Mouse (Mus musculus): ENCODE results near the gene Rnf187. TPM values are rescaled to one million over a fixed set of nuclear protein-coding genes. Genes with fewer than 3 reads are reported as not detected.
"Not testable (repeated sequence)": the region's sequence is repeated elsewhere in the genome, so short reads cannot be mapped to it uniquely, and the experiment has no call there.

Rnf187 gene
- polyA plus RNA-seq, 1 experiment from 2014 or later: 293 TPM

GRCm38 (mm10) chr11:58958536-58958935, 19.8 kb upstream of the Rnf187 start:
- no peak for ATAC-seq (ENCODE audit: insufficient read depth)

GRCm38 (mm10) chr11:58957226-58957914, 18.7 kb upstream of the Rnf187 start:
- H3K27ac ChIP-seq (ENCODE audit: low read depth): no peak overlapping the region
- TF ChIP-seq CTCF (IDR thresholded peaks at IDR 0.05; ENCODE audit: low read depth): no peak
- peaks cover 8% of the 10 kb centered on the region; the same call in 1 of the 2 replicates for H3K36me3 ChIP-seq (ENCODE audit: insufficient read depth)
- H3K27me3 ChIP-seq (ENCODE audit: insufficient read depth, low read length): peaks cover 14% of the 10 kb centered on the region
- 87% methylated on average over 5 of the region's 5 CpGs for WGBS
- H3K4me1 ChIP-seq (ENCODE audit: insufficient read depth): peaks cover 5% of the 10 kb centered on the region; the same call in 1 of the 2 replicates
- no peak overlapping the region for H3K4me3 ChIP-seq (ENCODE audit: low read depth, low read length)
- ATAC-seq (ENCODE audit: insufficient read depth) (no peak), DNase-seq (no peak)
- H3K4me2 ChIP-seq: peak overlapping the region; percentile 85; the same call in 1 of the 2 replicates
- H3K9ac ChIP-seq: no peak overlapping the region
- peaks cover 5% of the 10 kb centered on the region; the same call in 1 of the 2 replicates for H3K9me3 ChIP-seq (ENCODE audit: low read depth, low read length)

More at GRCm38 (mm10) chr11:58958536-58958935, 19.8 kb upstream of the Rnf187 start:
- no peak overlapping the region for H3K4me2 ChIP-seq
- H3K27me3 ChIP-seq (ENCODE audit: insufficient read depth, low read length): peaks cover 20% of the 10 kb centered on the region
- H3K4me1 ChIP-seq (ENCODE audit: insufficient read depth): peaks cover 5% of the 10 kb centered on the region; the same call in 1 of the 2 replicates
- H3K4me3 ChIP-seq (ENCODE audit: low read depth, low read length): no peak overlapping the region
- DNase-seq: no peak
- peaks cover 8% of the 10 kb centered on the region; the same call in 1 of the 2 replicates for H3K36me3 ChIP-seq (ENCODE audit: insufficient read depth)
- H3K9ac ChIP-seq: no peak overlapping the region
- H3K27ac ChIP-seq (ENCODE audit: low read depth): no peak overlapping the region
- WGBS: 86% methylated on average over 6 of the region's 6 CpGs
- TF ChIP-seq CTCF (IDR thresholded peaks at IDR 0.05; ENCODE audit: low read depth): no peak
- peaks cover 5% of the 10 kb centered on the region; the same call in 1 of the 2 replicates for H3K9me3 ChIP-seq (ENCODE audit: low read depth, low read length)

GRCm38 (mm10) chr11:58955868-58956257, 17.1 kb upstream of the Rnf187 start:
- no peak for ATAC-seq (ENCODE audit: insufficient read depth)
- peak overlapping the region; percentile 87 for H3K9ac ChIP-seq
- H3K27me3 ChIP-seq (ENCODE audit: insufficient read depth, low read length): peaks cover 8% of the 10 kb centered on the region
- TF ChIP-seq CTCF (IDR thresholded peaks at IDR 0.05; ENCODE audit: low read depth): no peak
- H3K36me3 ChIP-seq (ENCODE audit: insufficient read depth): peaks cover 8% of the 10 kb centered on the region; the same call in 1 of the 2 replicates
- H3K4me1 ChIP-seq (ENCODE audit: insufficient read depth): peaks cover 5% of the 10 kb centered on the region; the same call in 1 of the 2 replicates
- H3K4me3 ChIP-seq (ENCODE audit: low read depth, low read length): peak overlapping the region; percentile 53
- 17% methylated on average over 8 of the region's 8 CpGs for WGBS
- no peaks in the 10 kb centered on the region for H3K9me3 ChIP-seq (ENCODE audit: low read depth, low read length)
- peak overlapping the region; percentile 100 for H3K27ac ChIP-seq (ENCODE audit: low read depth)
- H3K4me2 ChIP-seq: peak overlapping the region; percentile 85
- no peak for DNase-seq

GRCm38 (mm10) chr11:58955143-58955867, 16.6 kb upstream of the Rnf187 start:
- ATAC-seq (ENCODE audit: insufficient read depth) (no peak; the same call in 1 of the 2 replicates), DNase-seq (peak; percentile 65)
- peaks cover 14% of the 10 kb centered on the region for H3K27me3 ChIP-seq (ENCODE audit: insufficient read depth, low read length)
- 0% methylated on average over 20 of the region's 20 CpGs for WGBS
- H3K4me3 ChIP-seq (ENCODE audit: low read depth, low read length): peak overlapping the region; percentile 53
- peak overlapping the region; percentile 100 for H3K27ac ChIP-seq (ENCODE audit: low read depth)
- H3K4me2 ChIP-seq: peak overlapping the region; percentile 85
- peaks cover 5% of the 10 kb centered on the region; the same call in 1 of the 2 replicates for H3K4me1 ChIP-seq (ENCODE audit: insufficient read depth)
- no peaks in the 10 kb centered on the region for H3K9me3 ChIP-seq (ENCODE audit: low read depth, low read length)
- H3K9ac ChIP-seq: peak overlapping the region; percentile 87
- TF ChIP-seq CTCF (IDR thresholded peaks at IDR 0.05; ENCODE audit: low read depth): no peak
- peaks cover 8% of the 10 kb centered on the region; the same call in 1 of the 2 replicates for H3K36me3 ChIP-seq (ENCODE audit: insufficient read depth)

GRCm38 (mm10) chr11:58954420-58955142, 15.9 kb upstream of the Rnf187 start, which contains the start of the genes Hist3h2a and Trim17:
Gene Hist3h2a, plus strand, starts transcription at chr11:58954685.
Gene Trim17, plus strand, starts transcription at chr11:58954685.
- under 1% methylated on average over 49 of the region's 49 CpGs for WGBS
- H3K27ac ChIP-seq (ENCODE audit: low read depth): peak within 1 kb of the TSS; percentile 100
- H3K36me3 ChIP-seq (ENCODE audit: insufficient read depth): peaks cover 8% of the 10 kb centered on the region; the same call in 1 of the 2 replicates
- peak; percentile 99 for DNase-seq
- H3K27me3 ChIP-seq (ENCODE audit: insufficient read depth, low read length): peaks cover 20% of the 10 kb centered on the region
- H3K9ac ChIP-seq: peak within 1 kb of the TSS; percentile 87
- TF ChIP-seq CTCF (IDR thresholded peaks at IDR 0.05; ENCODE audit: low read depth): peak; percentile 69
- peaks cover 5% of the 10 kb centered on the region; the same call in 1 of the 2 replicates for H3K4me1 ChIP-seq (ENCODE audit: insufficient read depth)
- ATAC-seq (ENCODE audit: insufficient read depth): peak; percentile 92
- H3K9me3 ChIP-seq (ENCODE audit: low read depth, low read length): no peaks in the 10 kb centered on the region
- peak within 1 kb of the TSS; percentile 53 for H3K4me3 ChIP-seq (ENCODE audit: low read depth, low read length)
- peak within 1 kb of the TSS; percentile 85 for H3K4me2 ChIP-seq

- not testable (repeated sequence) for H3K36me3 ChIP-seq (ENCODE audit: insufficient read depth); DNase-seq
These were observed 15.4 kb upstream of the Rnf187 start for GRCm38 (mm10) chr11:58954170-58954419.

More at GRCm38 (mm10) chr11:58954170-58954419, 15.4 kb upstream of the Rnf187 start:
- H3K4me1 ChIP-seq (ENCODE audit: insufficient read depth); H3K9me3 ChIP-seq (ENCODE audit: low read depth, low read length); ATAC-seq (ENCODE audit: insufficient read depth): not testable (repeated sequence)
- peak overlapping the region; percentile 47 for H3K9ac ChIP-seq
- H3K4me2 ChIP-seq: peak overlapping the region; percentile 85
- peak overlapping the region; percentile 53 for H3K4me3 ChIP-seq (ENCODE audit: low read depth, low read length)
- WGBS: under 1% methylated on average over 17 of the region's 17 CpGs
- peaks cover 25% of the 10 kb centered on the region for H3K27me3 ChIP-seq (ENCODE audit: insufficient read depth, low read length)
- peak overlapping the region; percentile 100 for H3K27ac ChIP-seq (ENCODE audit: low read depth)

Measured in lung, embryonic 14.5 days (tissue).